Mouse (Mus musculus): ENCODE data around the gene Mlana. TPM values are rescaled to one million over a fixed set of nuclear protein-coding genes. Genes with fewer than 3 reads are reported as not detected.

Gene Mlana
- polyA plus RNA-seq, 1 experiment from 2014 or later, result 2.6 TPM

GRCm38 (mm10) chr19:29660835-29661764 lies 36.5 kb upstream of the Mlana start:
- WGBS, result 81% methylated on average over 10 of the region's 10 CpGs
- Histone ChIP-seq H3K36me3 (no peaks in the 10 kb centered on the region), H3K4me1 (no peaks in the 10 kb centered on the region), H3K27ac (no peak overlapping the region), H3K9me3 (no peaks in the 10 kb centered on the region), H3K4me3 (no peak overlapping the region), H3K4me2 (replicated peaks) (no peak overlapping the region), H3K9ac (no peak overlapping the region), H3K27me3 (no peaks in the 10 kb centered on the region)
- no peak for ATAC-seq (ENCODE audit: insufficient number of reproducible peaks, insufficient read depth, low FRiP score, low TSS enrichment)

- WGBS, result 81% methylated on average over 6 of the region's 6 CpGs
- H3K9ac ChIP-seq, result no peak overlapping the region
- no peak overlapping the region for H3K27ac ChIP-seq
- peaks cover 5% of the 10 kb centered on the region; the same call in 1 of the 2 replicates for H3K4me1 ChIP-seq
- H3K27me3 ChIP-seq, result no peaks in the 10 kb centered on the region
- no peaks in the 10 kb centered on the region for H3K36me3 ChIP-seq
- H3K4me2 ChIP-seq (replicated peaks), result no peak overlapping the region
- H3K9me3 ChIP-seq, result no peaks in the 10 kb centered on the region
- no peak overlapping the region for H3K4me3 ChIP-seq
- ATAC-seq (ENCODE audit: insufficient number of reproducible peaks, insufficient read depth, low FRiP score, low TSS enrichment), result no peak
Observed at GRCm38 (mm10) chr19:29661974-29662580, 35.5 kb upstream of the Mlana start.

- no peak overlapping the region for H3K4me3 ChIP-seq
- H3K9me3 ChIP-seq, result no peaks in the 10 kb centered on the region
- H3K9ac ChIP-seq, result no peak overlapping the region
- H3K27ac ChIP-seq, result no peak overlapping the region
- H3K4me2 ChIP-seq (replicated peaks), result no peak overlapping the region
- peaks cover 10% of the 10 kb centered on the region; the same call in 1 of the 2 replicates for H3K4me1 ChIP-seq
- no peaks in the 10 kb centered on the region for H3K27me3 ChIP-seq
- ATAC-seq (ENCODE audit: insufficient number of reproducible peaks, insufficient read depth, low FRiP score, low TSS enrichment), result no peak
- 58% methylated on average over 8 of the region's 8 CpGs for WGBS
- H3K36me3 ChIP-seq, result no peaks in the 10 kb centered on the region
Observed at GRCm38 (mm10) chr19:29663780-29664179, 33.8 kb upstream of the Mlana start.

- no peak overlapping the region for H3K4me2 ChIP-seq (replicated peaks)
- H3K27ac ChIP-seq, result no peak overlapping the region
- ATAC-seq (ENCODE audit: insufficient number of reproducible peaks, insufficient read depth, low FRiP score, low TSS enrichment), result no peak
- H3K4me1 ChIP-seq, result peaks cover 10% of the 10 kb centered on the region; the same call in 1 of the 2 replicates
- H3K9me3 ChIP-seq, result no peaks in the 10 kb centered on the region
- WGBS, result 78% methylated on average over 5 of the region's 5 CpGs
- H3K36me3 ChIP-seq, result no peaks in the 10 kb centered on the region
- H3K27me3 ChIP-seq, result no peaks in the 10 kb centered on the region
- H3K9ac ChIP-seq, result no peak overlapping the region
- no peak overlapping the region for H3K4me3 ChIP-seq
Observed at GRCm38 (mm10) chr19:29664934-29665333, 32.7 kb upstream of the Mlana start.

GRCm38 (mm10) chr19:29666164-29666563 lies 31.5 kb upstream of the Mlana start:
- no peaks in the 10 kb centered on the region for H3K36me3 ChIP-seq
- WGBS, result 55% methylated on average over 4 of the region's 4 CpGs
- ATAC-seq (ENCODE audit: insufficient number of reproducible peaks, insufficient read depth, low FRiP score, low TSS enrichment), result no peak
- no peak overlapping the region for H3K9ac ChIP-seq
- peaks cover 10% of the 10 kb centered on the region; the same call in 1 of the 2 replicates for H3K4me1 ChIP-seq
- H3K4me3 ChIP-seq, result no peak overlapping the region
- H3K4me2 ChIP-seq (replicated peaks), result no peak overlapping the region
- H3K27me3 ChIP-seq, result no peaks in the 10 kb centered on the region
- no peaks in the 10 kb centered on the region for H3K9me3 ChIP-seq
- H3K27ac ChIP-seq, result no peak overlapping the region

- Histone ChIP-seq H3K36me3 (no peaks in the 10 kb centered on the region), H3K9ac (no peak overlapping the region), H3K9me3 (no peaks in the 10 kb centered on the region), H3K4me1 (peaks cover 10% of the 10 kb centered on the region; the same call in 1 of the 2 replicates), H3K4me2 (replicated peaks) (no peak overlapping the region), H3K27ac (no peak overlapping the region), H3K4me3 (no peak overlapping the region), H3K27me3 (no peaks in the 10 kb centered on the region)
- ATAC-seq (ENCODE audit: insufficient number of reproducible peaks, insufficient read depth, low FRiP score, low TSS enrichment), result no peak
- WGBS, result 53% methylated on average over 5 of the region's 5 CpGs
Observed at GRCm38 (mm10) chr19:29666965-29667594, 30.5 kb upstream of the Mlana start.

GRCm38 (mm10) chr19:29668135-29668534 lies 29.5 kb upstream of the Mlana start:
- WGBS, result 88% methylated on average over 7 of the region's 7 CpGs
- H3K9ac ChIP-seq, result no peak overlapping the region
- no peaks in the 10 kb centered on the region for H3K9me3 ChIP-seq
- no peaks in the 10 kb centered on the region for H3K36me3 ChIP-seq
- H3K27ac ChIP-seq, result no peak overlapping the region
- H3K27me3 ChIP-seq, result no peaks in the 10 kb centered on the region
- peaks cover 10% of the 10 kb centered on the region; the same call in 1 of the 2 replicates for H3K4me1 ChIP-seq
- H3K4me3 ChIP-seq, result no peak overlapping the region
- no peak overlapping the region for H3K4me2 ChIP-seq (replicated peaks)
- ATAC-seq (ENCODE audit: insufficient number of reproducible peaks, insufficient read depth, low FRiP score, low TSS enrichment), result no peak

GRCm38 (mm10) chr19:29670247-29670646 lies 27.4 kb upstream of the Mlana start:
- Histone ChIP-seq H3K36me3 (no peaks in the 10 kb centered on the region), H3K9me3 (no peaks in the 10 kb centered on the region), H3K27me3 (no peaks in the 10 kb centered on the region), H3K27ac (no peak overlapping the region), H3K9ac (no peak overlapping the region), H3K4me3 (no peak overlapping the region), H3K4me1 (peaks cover 10% of the 10 kb centered on the region; the same call in 1 of the 2 replicates), H3K4me2 (replicated peaks) (no peak overlapping the region)
- WGBS, result 87% methylated on average over 6 of the region's 6 CpGs
- no peak for ATAC-seq (ENCODE audit: insufficient number of reproducible peaks, insufficient read depth, low FRiP score, low TSS enrichment)

- Histone ChIP-seq H3K27ac (no peak overlapping the region), H3K4me3 (no peak overlapping the region), H3K27me3 (no peaks in the 10 kb centered on the region), H3K36me3 (no peaks in the 10 kb centered on the region), H3K9me3 (no peaks in the 10 kb centered on the region), H3K4me2 (replicated peaks) (no peak overlapping the region), H3K4me1 (peaks cover 10% of the 10 kb centered on the region; the same call in 1 of the 2 replicates), H3K9ac (no peak overlapping the region)
- no peak for ATAC-seq (ENCODE audit: insufficient number of reproducible peaks, insufficient read depth, low FRiP score, low TSS enrichment)
- WGBS, result 82% methylated on average over 2 of the region's 2 CpGs
Observed at GRCm38 (mm10) chr19:29671160-29671559, 26.5 kb upstream of the Mlana start.

GRCm38 (mm10) chr19:29672660-29673059 lies 25.0 kb upstream of the Mlana start:
- Histone ChIP-seq H3K4me2 (replicated peaks) (no peak overlapping the region), H3K9me3 (no peaks in the 10 kb centered on the region), H3K9ac (no peak overlapping the region), H3K36me3 (no peaks in the 10 kb centered on the region), H3K27me3 (no peaks in the 10 kb centered on the region), H3K4me1 (no peaks in the 10 kb centered on the region; the same call in 1 of the 2 replicates), H3K4me3 (no peak overlapping the region), H3K27ac (no peak overlapping the region)
- no peak for ATAC-seq (ENCODE audit: insufficient number of reproducible peaks, insufficient read depth, low FRiP score, low TSS enrichment)
- 95% methylated on average over 13 of the region's 13 CpGs for WGBS

GRCm38 (mm10) chr19:29674946-29675345 lies 22.7 kb upstream of the Mlana start:
- H3K4me1 ChIP-seq, result no peaks in the 10 kb centered on the region
- H3K27ac ChIP-seq, result no peak overlapping the region
- no peaks in the 10 kb centered on the region for H3K27me3 ChIP-seq
- ATAC-seq (ENCODE audit: insufficient number of reproducible peaks, insufficient read depth, low FRiP score, low TSS enrichment), result no peak
- no peak overlapping the region for H3K9ac ChIP-seq
- H3K9me3 ChIP-seq, result no peaks in the 10 kb centered on the region
- H3K36me3 ChIP-seq, result no peaks in the 10 kb centered on the region
- no peak overlapping the region for H3K4me3 ChIP-seq
- no peak overlapping the region for H3K4me2 ChIP-seq (replicated peaks)
- 93% methylated on average over 7 of the region's 7 CpGs for WGBS

Data from embryonic facial prominence, embryonic 12.5 days (tissue).